Mouse (Mus musculus) T-cell, adult 2 months (primary cell): Measurements from ENCODE around the gene Mfsd6l.

Experiments
- DNase-seq: peaks from one replicate; pipeline ENCODE4 v3.0.0; 2022; ENCODE audit warnings: low spot score

Gene Mfsd6l

GRCm38 (mm10) chr11:68602200-68602931, 46.4 kb downstream of the Mfsd6l start:
- no peak for DNase-seq

GRCm38 (mm10) chr11:68607046-68607445, 51.1 kb downstream of the Mfsd6l start:
- no peak for DNase-seq
